Mouse (Mus musculus): ENCODE results near the gene Sucnr1. TPM values are rescaled to one million over a fixed set of nuclear protein-coding genes. Genes with fewer than 3 reads are reported as not detected.

The Sucnr1 gene
- total RNA-seq, 2 experiments from 2014 or later, result not detected

GRCm38 (mm10) chr3:60111135-60111710 is 29.6 kb downstream of the Sucnr1 start:
- DNase-seq, result no peak
- intact Hi-C loops (cut with DNase I), result loop anchor here (5.0 to 10.0 kb wide), 3 partner anchors 239 to 786 kb away; no protein-coding TSS in a partner anchor

GRCm38 (mm10) chr3:60111889-60112646 is 30.4 kb downstream of the Sucnr1 start:
- intact Hi-C loops (cut with DNase I), result loop anchor here (5.0 to 10.0 kb wide), 3 partner anchors 240 to 787 kb away; no protein-coding TSS in a partner anchor

GRCm38 (mm10) chr3:60114571-60114970 is 32.9 kb downstream of the Sucnr1 start:
- no peak for DNase-seq
- intact Hi-C loops (cut with DNase I), result loop anchor here (2.0 to 10.0 kb wide), 4 partner anchors 242 to 1038 kb away; no protein-coding TSS in a partner anchor

More at GRCm38 (mm10) chr3:60111889-60112646, 30.4 kb downstream of the Sucnr1 start:
- no peak for DNase-seq

GRCm38 (mm10) chr3:60121449-60121848 is 39.8 kb downstream of the Sucnr1 start:
- no peak for DNase-seq
- intact Hi-C loops (cut with DNase I), result no loop called here

GRCm38 (mm10) chr3:60123859-60124794 is 42.5 kb downstream of the Sucnr1 start:
- intact Hi-C loops (cut with DNase I), result no loop called here
- DNase-seq, result no peak

GRCm38 (mm10) chr3:60126564-60126963 is 44.9 kb downstream of the Sucnr1 start:
- intact Hi-C loops (cut with DNase I), result no loop called here
- DNase-seq, result no peak

- intact Hi-C loops (cut with DNase I), result no loop called here
- DNase-seq, result no peak
Observed at GRCm38 (mm10) chr3:60128282-60128681, 46.6 kb downstream of the Sucnr1 start.

GRCm38 (mm10) chr3:60135801-60136200 is 54.1 kb downstream of the Sucnr1 start:
- intact Hi-C loops (cut with DNase I), result no loop called here
- no peak for DNase-seq

Other genes starting within 250 kb of the Sucnr1 start
- gene Gm8298, start 220.8 kb upstream of the Sucnr1 start, total RNA-seq (2021), result not detected
- not detected for gene C130079G13Rik, start 156.7 kb upstream of the Sucnr1 start, total RNA-seq (2021)
- not detected for gene Aadacl2, start 75.1 kb upstream of the Sucnr1 start, total RNA-seq (2021)
- not detected for gene Aadac, start 56.2 kb upstream of the Sucnr1 start, total RNA-seq (2021)

Data from left cerebral cortex, postnatal 4 days (tissue).